1 mouse cellular context compared by ENCODE assay signal in the genomic region with DNA sequence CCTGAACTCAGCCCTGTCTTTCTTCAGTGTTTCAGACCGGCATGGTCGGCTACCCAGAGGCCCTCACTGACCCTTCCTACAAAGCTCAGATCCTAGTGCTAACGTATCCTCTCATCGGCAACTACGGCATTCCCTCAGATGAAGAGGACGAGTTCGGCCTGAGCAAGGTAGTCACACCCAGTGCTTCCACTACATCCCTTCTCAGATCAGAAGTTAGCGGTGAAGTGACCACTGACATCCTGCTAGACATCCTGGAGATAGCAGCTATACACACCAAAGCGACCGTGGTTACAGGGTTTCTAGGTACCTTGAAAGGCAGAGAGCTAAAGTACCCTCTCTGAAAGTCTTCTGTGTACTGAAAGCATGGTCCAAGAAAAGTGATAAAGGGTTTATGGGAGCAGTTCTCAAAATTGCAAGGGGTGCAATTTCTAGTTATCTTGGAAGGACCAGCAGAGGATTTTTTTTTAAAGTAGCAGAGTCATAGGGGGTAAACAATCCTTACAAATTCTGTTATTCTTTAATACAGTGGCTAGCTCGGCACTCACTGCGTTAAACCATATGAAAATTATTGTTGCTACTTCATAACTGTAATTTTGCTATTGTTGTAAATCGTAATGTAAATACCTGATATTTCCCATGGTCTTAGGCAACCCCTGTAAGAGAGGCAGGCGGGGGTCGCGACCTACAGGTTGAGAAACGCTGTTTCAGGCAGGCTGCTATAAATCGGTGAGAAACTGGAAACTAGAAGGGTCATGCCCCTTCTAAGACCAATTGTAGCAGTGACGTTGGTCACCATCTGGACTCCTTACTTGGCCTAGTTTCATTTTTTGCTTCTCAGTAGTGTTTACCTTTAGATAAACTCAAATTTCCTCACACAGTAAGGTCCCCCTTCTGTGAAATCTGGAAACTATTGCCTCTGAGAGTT.
A peak's percentile ranks its signal among the peaks of the same experiment; 100 is the strongest.
TF ChIP-seq lines count a peak whose summit lies in the region.

No protein-coding gene starts in this region.

TF ChIP-seq in CH12.LX, 34 proteins besides CTCF, POLR2A, EP300 and RAD21:
- no peak for TF ChIP-seq HCFC1 (IDR thresholded peaks at IDR 0.05; ENCODE audit: low read depth, low read length)
- no peak for TF ChIP-seq BHLHE40 (IDR thresholded peaks at IDR 0.05; ENCODE audit: low read depth, low read length)
- TF ChIP-seq PAX5 (IDR thresholded peaks at IDR 0.05; ENCODE audit: low read length) = no peak
- TF ChIP-seq IRF4 (IDR thresholded peaks at IDR 0.05; ENCODE audit: low read depth, low read length) = no peak
- no peak for TF ChIP-seq MAZ (IDR thresholded peaks at IDR 0.05; ENCODE audit: low read depth, low read length)
- peak; percentile 68 for TF ChIP-seq SIN3A (IDR thresholded peaks at IDR 0.05; ENCODE audit: low read length)
- TF ChIP-seq ELF1 (IDR thresholded peaks at IDR 0.05; ENCODE audit: low read depth, low read length) = peak; percentile 1; the same call in 1 of the 2 replicates
- no peak for TF ChIP-seq SMC3 (IDR thresholded peaks at IDR 0.05; ENCODE audit: low read depth, low read length)
- peak; percentile 60; the same call in 1 of the 2 replicates for TF ChIP-seq MAFK (IDR thresholded peaks at IDR 0.05; ENCODE audit: insufficient replicate concordance, low read length)
- peak; percentile 60 for TF ChIP-seq CHD1 (IDR thresholded peaks at IDR 0.05; ENCODE audit: low read depth, low read length)
TF ChIP-seq in CH12.LX: peak in this region for 4.
